Mouse (Mus musculus): ENCODE measurements at regions not wholly inside any gene's neighbourhood (a gene's known extent, or its start where the extent isn't known, plus 50 kb on each side); places are given as distances from the start of the nearest gene placed in this dataset.
"Not testable (repeated sequence)": the region's sequence is repeated elsewhere in the genome, so short reads cannot be mapped to it uniquely, and the experiment has no call there.

GRCm38 (mm10) chr5:64690148-64690547 is 113.0 kb upstream of the Klf3 start:
- Histone ChIP-seq H3K4me3 (no peak overlapping the region), H3K27ac (no peak overlapping the region), H3K27me3 (ENCODE audit: poor library complexity, severe bottlenecking) (no peaks in the 10 kb centered on the region), H3K9me3 (peaks cover 10% of the 10 kb centered on the region), H3K4me1 (peaks cover 20% of the 10 kb centered on the region), H3K36me3 (replicated peaks) (no peaks in the 10 kb centered on the region)
- 91% methylated on average over 7 of the region's 7 CpGs for WGBS
- no peak for DNase-seq (ENCODE audit: extremely low spot score, low spot score)

- Histone ChIP-seq H3K9me3 (peaks cover 8% of the 10 kb centered on the region), H3K27me3 (ENCODE audit: poor library complexity, severe bottlenecking) (no peaks in the 10 kb centered on the region), H3K27ac (no peak overlapping the region), H3K4me1 (peaks cover 29% of the 10 kb centered on the region), H3K4me3 (no peak overlapping the region), H3K36me3 (replicated peaks) (no peaks in the 10 kb centered on the region)
- WGBS, result 93% methylated on average over 8 of the region's 8 CpGs
- DNase-seq (ENCODE audit: extremely low spot score, low spot score), result no peak
These were observed 111.6 kb upstream of the Klf3 start for GRCm38 (mm10) chr5:64691406-64692100.

GRCm38 (mm10) chr5:64692335-64692734 is 110.9 kb upstream of the Klf3 start:
- peaks cover under 1% of the 10 kb centered on the region; the same call in 1 of the 2 replicates for H3K9me3 ChIP-seq
- 93% methylated on average over 11 of the region's 11 CpGs for WGBS
- no peaks in the 10 kb centered on the region for H3K27me3 ChIP-seq (ENCODE audit: poor library complexity, severe bottlenecking)
- H3K4me3 ChIP-seq, result no peak overlapping the region
- H3K4me1 ChIP-seq, result peaks cover 29% of the 10 kb centered on the region
- no peaks in the 10 kb centered on the region for H3K36me3 ChIP-seq (replicated peaks)
- no peak for DNase-seq (ENCODE audit: extremely low spot score, low spot score)
- H3K27ac ChIP-seq, result no peak overlapping the region

- H3K27ac ChIP-seq, result no peak overlapping the region
- H3K4me1 ChIP-seq, result peaks cover 29% of the 10 kb centered on the region
- H3K27me3 ChIP-seq (ENCODE audit: poor library complexity, severe bottlenecking), result no peaks in the 10 kb centered on the region
- no peaks in the 10 kb centered on the region for H3K9me3 ChIP-seq
- no peaks in the 10 kb centered on the region for H3K36me3 ChIP-seq (replicated peaks)
- DNase-seq (ENCODE audit: extremely low spot score, low spot score), result no peak
- H3K4me3 ChIP-seq, result no peak overlapping the region
- WGBS, result 87% methylated on average over 8 of the region's 8 CpGs
These were observed 109.6 kb upstream of the Klf3 start for GRCm38 (mm10) chr5:64693616-64694015.

GRCm38 (mm10) chr5:64694606-64695005 is 108.6 kb upstream of the Klf3 start:
- H3K4me1 ChIP-seq, result peaks cover 29% of the 10 kb centered on the region
- H3K9me3 ChIP-seq, result no peaks in the 10 kb centered on the region
- H3K27me3 ChIP-seq (ENCODE audit: poor library complexity, severe bottlenecking), result no peaks in the 10 kb centered on the region
- no peak overlapping the region for H3K4me3 ChIP-seq
- DNase-seq (ENCODE audit: extremely low spot score, low spot score), result no peak
- no peak overlapping the region for H3K27ac ChIP-seq
- WGBS, result 42% methylated on average over 8 of the region's 8 CpGs
- no peaks in the 10 kb centered on the region for H3K36me3 ChIP-seq (replicated peaks)

- Histone ChIP-seq H3K27ac (peak overlapping the region; percentile 35; the same call in 1 of the 2 replicates), H3K4me1 (peaks cover 27% of the 10 kb centered on the region), H3K27me3 (ENCODE audit: poor library complexity, severe bottlenecking) (no peaks in the 10 kb centered on the region), H3K4me3 (no peak overlapping the region), H3K36me3 (replicated peaks) (no peaks in the 10 kb centered on the region), H3K9me3 (no peaks in the 10 kb centered on the region)
- WGBS, result 93% methylated on average over 14 of the region's 14 CpGs
- DNase-seq (ENCODE audit: extremely low spot score, low spot score), result no peak
These were observed 107.1 kb upstream of the Klf3 start for GRCm38 (mm10) chr5:64696099-64696498.

- Histone ChIP-seq H3K27me3 (ENCODE audit: poor library complexity, severe bottlenecking) (no peaks in the 10 kb centered on the region), H3K9me3 (no peaks in the 10 kb centered on the region), H3K4me3 (no peak overlapping the region), H3K27ac (no peak overlapping the region), H3K36me3 (replicated peaks) (no peaks in the 10 kb centered on the region), H3K4me1 (peaks cover 39% of the 10 kb centered on the region)
- WGBS, result 88% methylated on average over 5 of the region's 5 CpGs
- DNase-seq (ENCODE audit: extremely low spot score, low spot score), result no peak
These were observed 105.7 kb upstream of the Klf3 start for GRCm38 (mm10) chr5:64697466-64697865.

- no peak overlapping the region for H3K27ac ChIP-seq
- no peak for DNase-seq (ENCODE audit: extremely low spot score, low spot score)
- 91% methylated on average over 6 of the region's 6 CpGs for WGBS
- no peaks in the 10 kb centered on the region for H3K27me3 ChIP-seq (ENCODE audit: poor library complexity, severe bottlenecking)
- no peak overlapping the region for H3K4me3 ChIP-seq
- H3K36me3 ChIP-seq (replicated peaks), result no peaks in the 10 kb centered on the region
- peaks cover 42% of the 10 kb centered on the region for H3K4me1 ChIP-seq
- H3K9me3 ChIP-seq, result no peaks in the 10 kb centered on the region
These were observed 104.6 kb upstream of the Klf3 start for GRCm38 (mm10) chr5:64698458-64699116.

GRCm38 (mm10) chr5:64700030-64700429 is 103.2 kb upstream of the Klf3 start:
- Histone ChIP-seq H3K27me3 (ENCODE audit: poor library complexity, severe bottlenecking) (no peaks in the 10 kb centered on the region), H3K9me3 (no peaks in the 10 kb centered on the region), H3K4me3 (no peak overlapping the region), H3K36me3 (replicated peaks) (no peaks in the 10 kb centered on the region), H3K27ac (no peak overlapping the region), H3K4me1 (peaks cover 31% of the 10 kb centered on the region)
- DNase-seq (ENCODE audit: extremely low spot score, low spot score), result no peak
- WGBS, result 90% methylated on average over 6 of the region's 6 CpGs

- H3K4me1 ChIP-seq, result peaks cover 21% of the 10 kb centered on the region
- H3K4me3 ChIP-seq, result no peak overlapping the region
- H3K9me3 ChIP-seq, result no peaks in the 10 kb centered on the region
- H3K27ac ChIP-seq, result peak overlapping the region; percentile 85
- DNase-seq (ENCODE audit: extremely low spot score, low spot score), result no peak
- H3K36me3 ChIP-seq (replicated peaks), result no peaks in the 10 kb centered on the region
- WGBS, result 74% methylated on average over 14 of the region's 14 CpGs
- H3K27me3 ChIP-seq (ENCODE audit: poor library complexity, severe bottlenecking), result no peaks in the 10 kb centered on the region
These were observed 101.9 kb upstream of the Klf3 start for GRCm38 (mm10) chr5:64701219-64701779.

GRCm38 (mm10) chr5:64701780-64702231 is 101.4 kb upstream of the Klf3 start:
- peak overlapping the region; percentile 12; the same call in 1 of the 2 replicates for H3K4me3 ChIP-seq
- no peaks in the 10 kb centered on the region for H3K36me3 ChIP-seq (replicated peaks)
- DNase-seq (ENCODE audit: extremely low spot score, low spot score), result peak; percentile 35
- H3K4me1 ChIP-seq, result peaks cover 21% of the 10 kb centered on the region
- H3K27ac ChIP-seq, result peak overlapping the region; percentile 85
- no peaks in the 10 kb centered on the region for H3K9me3 ChIP-seq
- 36% methylated on average over 7 of the region's 7 CpGs for WGBS
- no peaks in the 10 kb centered on the region for H3K27me3 ChIP-seq (ENCODE audit: poor library complexity, severe bottlenecking)

- H3K9me3 ChIP-seq; H3K4me3 ChIP-seq; DNase-seq (ENCODE audit: extremely low spot score, low spot score); H3K36me3 ChIP-seq (replicated peaks); H3K27me3 ChIP-seq (ENCODE audit: poor library complexity, severe bottlenecking): not testable (repeated sequence)
- Histone ChIP-seq H3K4me1 (peaks cover 21% of the 10 kb centered on the region), H3K27ac (peak overlapping the region; percentile 85)
- WGBS, result 68% methylated on average over 1 of the region's 1 CpGs
These were observed 100.8 kb upstream of the Klf3 start for GRCm38 (mm10) chr5:64702404-64702803.

Measured in forebrain, embryonic 10.5 days (tissue).